Mouse (Mus musculus): ENCODE results near the gene Rai1. TPM values are rescaled to one million over a fixed set of nuclear protein-coding genes. Genes with fewer than 3 reads are reported as not detected.

Gene Rai1
- total RNA-seq, 2 experiments from 2014 or later, result 44.6 to 45.7 TPM

GRCm38 (mm10) chr11:60159955-60160354 lies 55.1 kb downstream of the Rai1 start:
- intact Hi-C loops (cut with DNase I), result no loop called here
- no peak for DNase-seq

- intact Hi-C loops (cut with DNase I), result no loop called here
- no peak for DNase-seq
Observed at GRCm38 (mm10) chr11:60160454-60161114, 55.8 kb downstream of the Rai1 start.

- intact Hi-C loops (cut with DNase I), result no loop called here
- no peak for DNase-seq
Observed at GRCm38 (mm10) chr11:60161146-60161874, 56.5 kb downstream of the Rai1 start.

DNA sequence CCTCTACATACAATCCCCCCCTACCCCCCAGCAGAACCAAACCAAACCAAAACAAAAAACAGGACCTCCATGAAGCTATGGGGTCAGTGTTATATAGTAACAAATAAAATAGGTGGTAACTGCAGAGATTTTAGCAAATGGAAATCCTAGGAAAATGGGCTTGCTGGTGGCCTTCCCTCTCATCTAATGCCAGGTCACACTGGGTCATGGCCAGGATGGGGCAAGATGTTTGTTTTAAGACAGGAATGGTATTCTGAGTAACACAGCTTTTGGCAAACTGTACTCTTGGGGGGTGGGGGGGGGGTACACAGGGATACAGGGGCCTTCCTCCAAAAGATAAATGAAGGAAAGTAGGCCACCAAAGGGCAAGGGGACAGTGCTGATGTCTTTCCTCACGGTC lies 57.7 kb downstream of the Rai1 start:
- intact Hi-C loops (cut with DNase I), result no loop called here
- no peak for DNase-seq

- intact Hi-C loops (cut with DNase I), result no loop called here
- no peak for DNase-seq
Observed at GRCm38 (mm10) chr11:60163362-60163761, 58.5 kb downstream of the Rai1 start.

GRCm38 (mm10) chr11:60164450-60164849 lies 59.6 kb downstream of the Rai1 start:
- DNase-seq, result peak in 1 of 2 experiments; percentile 60
- intact Hi-C loops (cut with DNase I), result no loop called here

GRCm38 (mm10) chr11:60165076-60165475 lies 60.3 kb downstream of the Rai1 start:
- intact Hi-C loops (cut with DNase I), result no loop called here
- DNase-seq, result peak in 1 of 2 experiments; percentile 67

DNA sequence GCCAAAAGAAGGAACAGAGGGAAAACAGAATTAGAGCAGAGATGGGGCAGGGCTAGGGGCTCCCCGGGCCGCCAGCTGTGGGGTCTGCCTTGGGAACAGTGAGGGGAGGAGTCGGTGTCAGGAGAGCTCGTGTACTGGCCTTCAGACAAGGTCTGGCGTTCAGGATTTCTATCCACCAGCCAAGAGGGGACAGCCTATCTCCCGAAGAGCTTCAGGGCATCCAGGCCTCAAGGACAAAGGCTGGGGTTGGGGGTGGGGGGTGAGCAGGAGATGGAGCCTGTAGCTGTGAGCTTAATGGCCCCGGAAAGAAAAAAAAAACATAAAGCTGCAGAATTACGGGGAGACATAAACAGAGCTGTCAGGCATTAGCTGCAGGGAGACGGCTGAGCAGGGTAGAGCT lies 64.0 kb downstream of the Rai1 start:
- intact Hi-C loops (cut with DNase I), result no loop called here

DNA sequence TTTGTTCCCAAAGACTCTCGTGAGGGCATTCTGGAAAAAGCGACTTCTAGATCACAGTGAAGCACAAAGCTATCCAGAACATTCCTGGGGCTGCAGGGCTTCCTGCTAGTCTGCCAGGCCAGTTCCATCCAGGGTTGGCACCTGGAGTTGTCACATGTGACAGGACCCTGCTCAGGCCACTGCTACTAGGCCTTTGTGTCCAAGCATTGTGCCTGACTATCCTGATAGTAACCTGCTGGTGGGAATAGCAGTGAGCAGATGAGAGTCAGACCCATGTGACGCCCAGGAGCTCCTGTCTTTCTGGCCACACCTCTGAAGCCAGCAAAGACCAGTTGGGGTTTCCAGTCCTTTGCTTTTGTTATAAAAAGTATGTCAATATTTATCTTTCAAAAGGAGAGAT lies 67.3 kb downstream of the Rai1 start:
- intact Hi-C loops (cut with DNase I), result loop anchor here (2.0 kb wide), 1 partner anchor 33 kb away; no protein-coding TSS in a partner anchor

More for the DNA sequence above, 64.0 kb downstream of the Rai1 start:
- peak in 1 of 2 experiments; percentile 56 for DNase-seq

GRCm38 (mm10) chr11:60173606-60174184 lies 68.9 kb downstream of the Rai1 start:
- intact Hi-C loops (cut with DNase I), result loop anchor here (2.0 kb wide), 1 partner anchor 35 kb away; no protein-coding TSS in a partner anchor
- DNase-seq, result no peak

More for the DNA sequence above, 67.3 kb downstream of the Rai1 start:
- peak; percentile 65 to 76 for DNase-seq

DNA sequence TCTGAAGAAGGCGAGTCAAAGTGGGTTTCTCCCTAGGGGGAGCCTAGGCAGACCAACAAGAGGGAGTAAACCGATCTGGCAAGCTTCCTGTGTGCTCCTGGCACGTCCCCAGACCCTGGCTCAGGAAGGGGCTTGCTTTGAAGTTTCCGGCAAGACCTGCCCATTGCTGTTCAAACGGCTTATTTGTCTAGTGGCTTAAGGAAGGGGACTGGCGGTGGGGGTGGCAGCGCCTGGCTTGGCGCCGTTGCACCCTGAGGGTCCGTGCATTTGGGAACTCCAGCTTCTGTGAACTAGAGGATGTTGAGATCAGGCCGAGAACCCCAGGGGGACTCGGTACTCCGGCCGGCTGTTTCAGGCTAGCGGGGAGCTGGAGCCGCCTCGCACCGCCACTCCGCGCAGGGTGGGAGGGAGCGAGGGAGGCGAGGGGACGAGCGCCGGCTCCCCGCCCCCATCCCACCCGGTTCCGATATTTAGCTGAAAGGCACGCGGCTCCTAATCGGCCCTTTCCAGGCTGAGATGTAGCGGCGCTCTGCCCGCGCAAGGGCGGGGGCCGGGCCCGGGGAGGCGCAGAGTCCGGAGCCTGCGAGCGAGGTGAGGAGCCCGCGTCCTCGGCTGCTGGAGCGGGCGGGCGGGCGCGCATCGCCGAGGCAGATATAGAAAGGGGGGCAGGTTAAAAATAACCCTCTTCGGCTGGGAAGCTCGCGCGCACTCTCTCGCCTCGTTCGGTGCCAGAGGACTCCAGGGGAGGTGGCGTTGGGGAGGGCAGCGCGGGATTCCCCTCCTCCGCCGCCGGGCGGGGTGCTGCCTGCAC lies 70.8 kb downstream of the Rai1 start:
- peak; percentile 83 to 88 for DNase-seq
- intact Hi-C loops (cut with DNase I), result no loop called here

- intact Hi-C loops (cut with DNase I), result no loop called here
- peak; percentile 86 to 88 for DNase-seq
Observed at GRCm38 (mm10) chr11:60176182-60176974, 71.6 kb downstream of the Rai1 start.

DNA sequence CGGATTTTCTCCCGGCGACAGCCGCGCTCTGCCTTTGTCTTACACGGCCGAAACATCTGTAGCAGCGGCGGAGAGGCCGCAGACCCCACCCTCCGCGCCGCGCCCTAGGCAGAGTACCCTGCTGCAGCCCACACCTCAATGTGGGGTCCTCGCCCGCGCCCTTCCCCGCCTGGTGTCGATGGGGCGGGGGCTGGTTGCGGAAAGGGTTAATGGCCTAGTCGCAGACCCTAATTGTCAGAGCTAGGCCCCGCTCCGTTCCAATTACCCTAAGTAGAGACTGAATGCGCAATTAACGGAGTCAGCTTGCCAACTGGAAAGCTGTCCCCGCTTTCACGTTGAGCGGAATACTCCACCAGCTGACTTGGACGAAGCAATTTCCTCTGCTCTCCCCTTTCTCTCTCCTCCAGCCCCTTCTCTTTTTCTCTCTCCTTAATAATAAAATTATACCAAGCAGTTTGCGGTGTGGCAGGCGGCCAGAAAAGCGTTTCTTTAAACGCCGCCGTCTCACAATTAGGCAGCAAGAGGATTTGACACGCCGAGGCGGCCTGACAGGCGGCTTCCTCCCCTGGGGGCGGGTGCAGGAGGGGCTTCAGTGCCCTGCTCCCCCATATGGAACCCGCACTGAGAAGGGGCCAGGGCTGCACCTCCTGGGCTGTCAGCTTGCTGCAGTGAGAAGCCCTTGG lies 72.3 kb downstream of the Rai1 start:
- intact Hi-C loops (cut with DNase I), result no loop called here

DNA sequence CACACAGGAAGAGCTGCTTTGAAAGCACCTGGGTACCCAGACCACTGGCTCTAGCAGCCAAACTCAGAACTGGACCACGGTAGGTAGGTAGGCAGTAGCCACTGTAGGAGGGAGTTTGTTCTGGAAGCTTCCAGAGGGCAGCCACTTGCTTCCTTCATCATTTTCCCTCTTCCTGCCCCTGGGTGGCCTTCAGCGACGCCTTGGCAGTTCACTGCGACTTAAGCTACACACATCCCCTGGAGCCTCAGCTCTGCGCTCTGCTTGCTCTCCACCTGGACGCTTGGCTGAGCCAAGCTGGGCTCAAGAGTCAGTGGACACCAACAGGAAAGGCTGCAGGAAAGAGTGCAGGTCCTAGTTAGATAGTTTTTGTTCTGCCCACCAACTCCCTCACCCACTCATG lies 73.2 kb downstream of the Rai1 start:
- intact Hi-C loops (cut with DNase I), result no loop called here
- DNase-seq, result no peak

More for the DNA sequence above, 72.3 kb downstream of the Rai1 start:
- DNase-seq, result peak; percentile 66 to 67

DNA sequence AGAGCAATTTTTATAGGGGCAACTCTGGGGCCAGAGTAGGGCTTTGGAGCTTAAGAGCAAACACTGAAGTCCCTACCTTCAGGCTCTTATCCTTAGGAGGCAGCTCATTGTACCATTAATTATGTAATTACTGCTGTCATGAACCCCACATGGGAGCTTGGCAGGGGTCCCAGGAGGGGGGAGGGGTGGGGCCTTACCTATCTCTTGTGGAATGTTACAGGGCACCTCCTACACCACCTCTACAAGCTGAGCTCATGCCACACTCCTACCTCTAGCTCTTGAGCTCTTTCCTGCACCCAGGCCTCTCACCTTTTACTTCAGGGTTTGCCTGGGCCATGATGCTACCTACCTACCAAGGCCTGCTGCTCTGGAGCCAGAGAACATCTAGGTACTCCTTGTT lies 73.7 kb downstream of the Rai1 start:
- DNase-seq, result no peak
- intact Hi-C loops (cut with DNase I), result no loop called here

DNA sequence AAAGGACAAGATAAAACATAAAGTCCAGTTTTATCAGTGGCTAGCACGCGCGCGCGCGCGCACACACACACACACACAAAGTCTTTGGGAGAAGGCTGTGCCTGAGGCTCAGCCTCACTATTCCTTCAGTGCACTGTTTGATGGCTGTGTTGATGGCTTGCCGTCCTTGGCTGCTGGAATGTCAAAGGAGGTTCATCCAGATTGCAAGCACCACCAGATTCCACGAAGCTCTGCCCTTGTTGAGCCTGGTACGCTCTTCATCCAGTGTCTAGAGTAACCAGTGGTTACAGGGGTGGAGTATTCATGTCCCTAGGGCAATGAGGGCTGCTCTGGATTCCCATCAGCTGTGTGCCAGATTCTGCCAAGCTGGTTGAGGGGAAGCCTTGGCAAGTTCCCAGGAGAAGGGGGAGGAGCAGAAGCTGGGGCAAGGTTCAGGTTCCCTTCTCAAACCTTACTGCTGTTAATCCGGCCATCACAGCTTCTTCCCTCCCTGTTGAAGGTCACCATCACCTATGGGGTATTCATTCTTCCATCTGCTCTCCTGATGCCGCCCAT lies 77.4 kb downstream of the Rai1 start:
- DNase-seq, result peak; percentile 52 to 64
- intact Hi-C loops (cut with DNase I), result no loop called here

DNA sequence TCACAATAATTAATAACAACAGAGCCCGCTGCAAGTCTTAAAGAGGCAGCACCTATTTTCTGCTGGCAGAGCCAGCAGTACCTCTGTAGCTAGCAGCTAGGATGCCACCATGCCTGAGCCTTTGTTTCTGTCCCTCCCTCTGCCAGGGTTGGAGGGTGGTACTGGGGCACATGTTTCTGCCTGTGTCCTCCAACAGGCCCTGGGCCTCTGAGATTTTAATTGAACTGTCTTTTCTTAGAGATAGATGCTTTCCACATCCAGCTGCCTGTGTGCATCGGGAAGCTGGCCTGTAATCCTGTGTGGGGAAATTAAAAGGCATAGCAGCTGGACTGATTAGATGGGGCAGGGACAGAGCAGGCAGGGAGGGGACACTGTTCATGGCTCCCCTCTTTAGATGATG lies 77.9 kb downstream of the Rai1 start:
- DNase-seq, result no peak
- intact Hi-C loops (cut with DNase I), result no loop called here

GRCm38 (mm10) chr11:60184346-60185325 lies 79.8 kb downstream of the Rai1 start:
- DNase-seq, result no peak
- intact Hi-C loops (cut with DNase I), result loop anchor here (2.0 kb wide), 1 partner anchor 80 kb away; the partner anchor contains the start of gene Rai1

Data from heart, postnatal 10 days (tissue).